13 mouse cellular contexts compared by ENCODE assay signal in genomic region chr7:4497271-4497903, GRCm38 (mm10). TPM values are rescaled to one million over a fixed set of nuclear protein-coding genes. Genes with fewer than 3 reads are reported as not detected.
DNase-seq lines count a peak whose midpoint lies in the region; ATAC-seq lines count a peak whose summit lies in the region.
"Had no signal": no experiment of that assay in that cellular context is flagged by ENCODE, and none has a peak within 500 bp of the region (broad histone marks: within the 10 kb centered on the region; RNA-seq: fewer than 3 reads in every experiment).

No protein-coding gene starts in this region.

- WGBS in forebrain, embryonic 14.5 days: 92% methylated on average over 9 of the region's 9 CpGs
- WGBS in forebrain, embryonic 16.5 days: 90% methylated on average over 9 of the region's 9 CpGs
- 94% methylated on average over 9 of the region's 9 CpGs for WGBS in hindbrain, embryonic 13.5 days
- WGBS in hindbrain, embryonic 12.5 days: 94% methylated on average over 9 of the region's 9 CpGs
- 93% methylated on average over 9 of the region's 9 CpGs for WGBS in midbrain, embryonic 14.5 days
- 95% methylated on average over 9 of the region's 9 CpGs for WGBS in midbrain, embryonic 15.5 days

- H3K4me3 ChIP-seq in forebrain, embryonic 14.5 days (ENCODE audit: low read depth, low read length): no peak overlapping the region
- no peak overlapping the region for H3K4me3 ChIP-seq in forebrain, embryonic 16.5 days (replicated peaks; ENCODE audit: low read length)
- no peak overlapping the region for H3K4me3 ChIP-seq in hindbrain, embryonic 13.5 days
- H3K4me3 ChIP-seq in hindbrain, embryonic 12.5 days: no peak overlapping the region
- no peak overlapping the region for H3K4me3 ChIP-seq in midbrain, embryonic 14.5 days (replicated peaks; ENCODE audit: low read depth, low read length)
- H3K4me3 ChIP-seq in midbrain, embryonic 15.5 days: no peak overlapping the region
- H3K4me3 ChIP-seq: embryonic facial prominence, embryonic 13.5 days had no signal

- H3K9me3 ChIP-seq in forebrain, embryonic 14.5 days (replicated peaks; ENCODE audit: control insufficient read depth, low read length): no peaks in the 10 kb centered on the region
- no peaks in the 10 kb centered on the region for H3K9me3 ChIP-seq in forebrain, embryonic 16.5 days (ENCODE audit: control insufficient read depth, low read length)
- no peaks in the 10 kb centered on the region for H3K9me3 ChIP-seq in hindbrain, embryonic 13.5 days
- no peaks in the 10 kb centered on the region for H3K9me3 ChIP-seq in hindbrain, embryonic 12.5 days (replicated peaks)
- no peaks in the 10 kb centered on the region for H3K9me3 ChIP-seq in midbrain, embryonic 14.5 days (ENCODE audit: control insufficient read depth, low read length)
- H3K9me3 ChIP-seq in midbrain, embryonic 15.5 days: no peaks in the 10 kb centered on the region
- H3K9me3 ChIP-seq: embryonic facial prominence, embryonic 13.5 days had no signal

- no peak overlapping the region for H3K4me2 ChIP-seq in forebrain, embryonic 14.5 days (ENCODE audit: low read length)
- no peak overlapping the region for H3K4me2 ChIP-seq in forebrain, embryonic 16.5 days (ENCODE audit: low read length)
- H3K4me2 ChIP-seq in hindbrain, embryonic 13.5 days: peak overlapping the region; percentile 89
- no peak overlapping the region for H3K4me2 ChIP-seq in hindbrain, embryonic 12.5 days (replicated peaks)
- peak overlapping the region; percentile 93; the same call in 1 of the 2 replicates for H3K4me2 ChIP-seq in midbrain, embryonic 14.5 days (ENCODE audit: low read length)
- H3K4me2 ChIP-seq in midbrain, embryonic 15.5 days: no peak overlapping the region

- DNase-seq in forebrain, embryonic 14.5 days (ENCODE audit: low spot score): no peak
- no peak for DNase-seq in midbrain, embryonic 14.5 days
- no peak for DNase-seq in urinary bladder, postnatal 36 days (ENCODE audit: low spot score in 2 of 2)
- DNase-seq in kidney, postnatal 36 days: no peak
- DNase-seq: cerebellum, adult 2 months; right cerebral cortex, postnatal 25 days; thymus, adult 2 months had no signal

- H3K36me3 ChIP-seq in forebrain, embryonic 14.5 days (ENCODE audit: control insufficient read depth, insufficient read depth, low read length): peaks cover 45% of the 10 kb centered on the region
- H3K36me3 ChIP-seq in forebrain, embryonic 16.5 days (ENCODE audit: control insufficient read depth, insufficient read depth): peaks cover 14% of the 10 kb centered on the region; the same call in 1 of the 2 replicates
- peaks cover 43% of the 10 kb centered on the region for H3K36me3 ChIP-seq in hindbrain, embryonic 13.5 days
- peaks cover 45% of the 10 kb centered on the region for H3K36me3 ChIP-seq in hindbrain, embryonic 12.5 days
- peaks cover 30% of the 10 kb centered on the region for H3K36me3 ChIP-seq in midbrain, embryonic 14.5 days (ENCODE audit: control insufficient read depth, insufficient read depth, low read length)
- H3K36me3 ChIP-seq in midbrain, embryonic 15.5 days (replicated peaks): no peaks in the 10 kb centered on the region

- ATAC-seq in forebrain, embryonic 14.5 days: no peak
- no peak for ATAC-seq in forebrain, embryonic 16.5 days
- ATAC-seq in hindbrain, embryonic 13.5 days (ENCODE audit: low FRiP score): no peak
- ATAC-seq in hindbrain, embryonic 12.5 days (ENCODE audit: low FRiP score): no peak
- ATAC-seq in midbrain, embryonic 14.5 days (ENCODE audit: low FRiP score, low TSS enrichment): no peak
- no peak for ATAC-seq in midbrain, embryonic 15.5 days (replicated peaks)

- no peak overlapping the region for H3K27ac ChIP-seq in forebrain, embryonic 14.5 days (ENCODE audit: low read depth, low read length)
- H3K27ac ChIP-seq in forebrain, embryonic 16.5 days (ENCODE audit: low read length): no peak overlapping the region
- no peak overlapping the region for H3K27ac ChIP-seq in hindbrain, embryonic 13.5 days
- H3K27ac ChIP-seq in hindbrain, embryonic 12.5 days: no peak overlapping the region
- no peak overlapping the region for H3K27ac ChIP-seq in midbrain, embryonic 14.5 days (replicated peaks; ENCODE audit: low read depth, low read length)
- no peak overlapping the region for H3K27ac ChIP-seq in midbrain, embryonic 15.5 days
- H3K27ac ChIP-seq: embryonic facial prominence, embryonic 13.5 days; liver, embryonic 14.5 days had no signal

- H3K9ac ChIP-seq in forebrain, embryonic 14.5 days (ENCODE audit: low read length): 0 out of 2 replicates have a peak overlapping the region, but pooled peaks have one; percentile 3
- no peak overlapping the region for H3K9ac ChIP-seq in forebrain, embryonic 16.5 days (replicated peaks; ENCODE audit: low read depth, low read length)
- no peak overlapping the region; the same call in 1 of the 2 replicates for H3K9ac ChIP-seq in hindbrain, embryonic 13.5 days
- no peak overlapping the region for H3K9ac ChIP-seq in hindbrain, embryonic 12.5 days
- no peak overlapping the region; the same call in 1 of the 2 replicates for H3K9ac ChIP-seq in midbrain, embryonic 14.5 days (replicated peaks; ENCODE audit: low read length)
- H3K9ac ChIP-seq in midbrain, embryonic 15.5 days: no peak overlapping the region
- H3K9ac ChIP-seq: liver, embryonic 14.5 days had no signal

- peaks cover 29% of the 10 kb centered on the region for H3K4me1 ChIP-seq in forebrain, embryonic 14.5 days (ENCODE audit: control insufficient read depth, insufficient read depth, low read length)
- peaks cover 30% of the 10 kb centered on the region for H3K4me1 ChIP-seq in forebrain, embryonic 16.5 days (replicated peaks; ENCODE audit: control insufficient read depth, insufficient read depth, low read length)
- peaks cover 46% of the 10 kb centered on the region for H3K4me1 ChIP-seq in hindbrain, embryonic 13.5 days (replicated peaks)
- peaks cover 38% of the 10 kb centered on the region for H3K4me1 ChIP-seq in hindbrain, embryonic 12.5 days
- peaks cover 34% of the 10 kb centered on the region for H3K4me1 ChIP-seq in midbrain, embryonic 14.5 days (ENCODE audit: control insufficient read depth, insufficient read depth, low read length)
- H3K4me1 ChIP-seq in midbrain, embryonic 15.5 days: peaks cover 41% of the 10 kb centered on the region

- H3K27me3 ChIP-seq in forebrain, embryonic 14.5 days (replicated peaks; ENCODE audit: control insufficient read depth, insufficient read depth, low read length): no peaks in the 10 kb centered on the region
- H3K27me3 ChIP-seq in forebrain, embryonic 16.5 days (replicated peaks; ENCODE audit: control insufficient read depth, insufficient read depth, low read length): no peaks in the 10 kb centered on the region
- H3K27me3 ChIP-seq in hindbrain, embryonic 13.5 days: no peaks in the 10 kb centered on the region
- no peaks in the 10 kb centered on the region for H3K27me3 ChIP-seq in hindbrain, embryonic 12.5 days
- H3K27me3 ChIP-seq in midbrain, embryonic 14.5 days (ENCODE audit: control insufficient read depth, insufficient read depth, low read length): no peaks in the 10 kb centered on the region
- H3K27me3 ChIP-seq in midbrain, embryonic 15.5 days (replicated peaks): no peaks in the 10 kb centered on the region
- H3K27me3 ChIP-seq: embryonic facial prominence, embryonic 13.5 days had no signal

RNA-seq across cellular contexts. Expression of gene Ppp1r12c, which starts 4.1 kb away (rescaled TPM):
- 29.4 and 32.1 TPM in 2 replicates for polyA plus RNA-seq in forebrain, embryonic 14.5 days (2014; fragmentation: Nextera tagmentation; extraction: Ambion mirVana)
- 40.6 and 50.0 TPM in 2 replicates for polyA plus RNA-seq in forebrain, embryonic 16.5 days (2015; fragmentation: Nextera tagmentation; extraction: Ambion mirVana)
- polyA plus RNA-seq in hindbrain, embryonic 13.5 days (2015; fragmentation: Nextera tagmentation; extraction: Ambion mirVana): 39.6 and 49.7 TPM in 2 replicates
- 65.8 and 72.0 TPM in 2 replicates for polyA plus RNA-seq in hindbrain, embryonic 12.5 days (2016; fragmentation: Nextera tagmentation; extraction: Ambion mirVana)
- 46.2 and 50.7 TPM in 2 replicates for polyA plus RNA-seq in midbrain, embryonic 14.5 days (2014; fragmentation: Nextera tagmentation; extraction: Ambion mirVana)
- polyA plus RNA-seq in midbrain, embryonic 15.5 days (2015; fragmentation: Nextera tagmentation; extraction: Ambion mirVana): 50.3 and 51.3 TPM in 2 replicates

RNA-seq across cellular contexts. Expression of gene Tnnt1, which starts 18.8 kb away (rescaled TPM):
- 1.4 and 2.3 TPM in 2 replicates for polyA plus RNA-seq in forebrain, embryonic 14.5 days (2014; fragmentation: Nextera tagmentation; extraction: Ambion mirVana)
- 2.1 and 2.6 TPM in 2 replicates for polyA plus RNA-seq in forebrain, embryonic 16.5 days (2015; fragmentation: Nextera tagmentation; extraction: Ambion mirVana)
- 7.4 and 7.5 TPM in 2 replicates for polyA plus RNA-seq in hindbrain, embryonic 13.5 days (2015; fragmentation: Nextera tagmentation; extraction: Ambion mirVana)
- polyA plus RNA-seq in hindbrain, embryonic 12.5 days (2016; fragmentation: Nextera tagmentation; extraction: Ambion mirVana): 19.2 and 72.4 TPM in 2 replicates
- 2.6 and 2.7 TPM in 2 replicates for polyA plus RNA-seq in midbrain, embryonic 14.5 days (2014; fragmentation: Nextera tagmentation; extraction: Ambion mirVana)
- polyA plus RNA-seq in midbrain, embryonic 15.5 days (2015; fragmentation: Nextera tagmentation; extraction: Ambion mirVana): 4.1 and 4.3 TPM in 2 replicates

RNA-seq across cellular contexts. Expression of gene Tnni3, which starts 26.6 kb away (rescaled TPM):
- polyA plus RNA-seq in forebrain, embryonic 14.5 days (2014; fragmentation: Nextera tagmentation; extraction: Ambion mirVana): 0.81 and 1.7 TPM in 2 replicates
- 1.2 and 1.7 TPM in 2 replicates for polyA plus RNA-seq in forebrain, embryonic 16.5 days (2015; fragmentation: Nextera tagmentation; extraction: Ambion mirVana)
- 3.8 and 3.9 TPM in 2 replicates for polyA plus RNA-seq in hindbrain, embryonic 13.5 days (2015; fragmentation: Nextera tagmentation; extraction: Ambion mirVana)
- polyA plus RNA-seq in hindbrain, embryonic 12.5 days (2016; fragmentation: Nextera tagmentation; extraction: Ambion mirVana): 2.2 and 3.1 TPM in 2 replicates
- 1.5 and 2.0 TPM in 2 replicates for polyA plus RNA-seq in midbrain, embryonic 14.5 days (2014; fragmentation: Nextera tagmentation; extraction: Ambion mirVana)
- 1.4 and 3.5 TPM in 2 replicates for polyA plus RNA-seq in midbrain, embryonic 15.5 days (2015; fragmentation: Nextera tagmentation; extraction: Ambion mirVana)

RNA-seq across cellular contexts. Expression of gene Dnaaf3, which starts 34.9 kb away (rescaled TPM):
- polyA plus RNA-seq in forebrain, embryonic 14.5 days (2014; fragmentation: Nextera tagmentation; extraction: Ambion mirVana): 0.55 and 0.72 TPM in 2 replicates
- polyA plus RNA-seq in forebrain, embryonic 16.5 days (2015; fragmentation: Nextera tagmentation; extraction: Ambion mirVana): 1.4 and 1.6 TPM in 2 replicates
- polyA plus RNA-seq in hindbrain, embryonic 13.5 days (2015; fragmentation: Nextera tagmentation; extraction: Ambion mirVana): 2.0 and 2.8 TPM in 2 replicates
- 2.5 and 3.6 TPM in 2 replicates for polyA plus RNA-seq in hindbrain, embryonic 12.5 days (2016; fragmentation: Nextera tagmentation; extraction: Ambion mirVana)
- 0.58 and 1.4 TPM in 2 replicates for polyA plus RNA-seq in midbrain, embryonic 14.5 days (2014; fragmentation: Nextera tagmentation; extraction: Ambion mirVana)
- polyA plus RNA-seq in midbrain, embryonic 15.5 days (2015; fragmentation: Nextera tagmentation; extraction: Ambion mirVana): 2.3 and 2.8 TPM in 2 replicates

RNA-seq across cellular contexts. Expression of gene Eps8l1, which starts 36.9 kb away (rescaled TPM):
- polyA plus RNA-seq in forebrain, embryonic 14.5 days (2014; fragmentation: Nextera tagmentation; extraction: Ambion mirVana): 2.9 and 5.6 TPM in 2 replicates
- polyA plus RNA-seq in forebrain, embryonic 16.5 days (2015; fragmentation: Nextera tagmentation; extraction: Ambion mirVana): 10.1 and 10.9 TPM in 2 replicates
- 9.3 and 10.6 TPM in 2 replicates for polyA plus RNA-seq in hindbrain, embryonic 13.5 days (2015; fragmentation: Nextera tagmentation; extraction: Ambion mirVana)
- polyA plus RNA-seq in hindbrain, embryonic 12.5 days (2016; fragmentation: Nextera tagmentation; extraction: Ambion mirVana): 7.1 and 8.6 TPM in 2 replicates
- 6.9 and 9.1 TPM in 2 replicates for polyA plus RNA-seq in midbrain, embryonic 14.5 days (2014; fragmentation: Nextera tagmentation; extraction: Ambion mirVana)
- 13.1 and 13.2 TPM in 2 replicates for polyA plus RNA-seq in midbrain, embryonic 15.5 days (2015; fragmentation: Nextera tagmentation; extraction: Ambion mirVana)

Comparison
In these comparisons a context has a peak if more than half of its experiments do, and no peak if none do; other contexts are left out.
1. H3K4me2 ChIP-seq: peak in hindbrain, embryonic 13.5 days (single experiment) and midbrain, embryonic 14.5 days (single experiment); none in forebrain, embryonic 14.5 days (single experiment), forebrain, embryonic 16.5 days (single experiment), hindbrain, embryonic 12.5 days (single experiment) and midbrain, embryonic 15.5 days (single experiment).